Mouse (Mus musculus): ENCODE results near the gene Atf7ip2.
"Not testable (repeated sequence)": the region's sequence is repeated elsewhere in the genome, so short reads cannot be mapped to it uniquely, and the experiment has no call there.

Gene Atf7ip2

DNA sequence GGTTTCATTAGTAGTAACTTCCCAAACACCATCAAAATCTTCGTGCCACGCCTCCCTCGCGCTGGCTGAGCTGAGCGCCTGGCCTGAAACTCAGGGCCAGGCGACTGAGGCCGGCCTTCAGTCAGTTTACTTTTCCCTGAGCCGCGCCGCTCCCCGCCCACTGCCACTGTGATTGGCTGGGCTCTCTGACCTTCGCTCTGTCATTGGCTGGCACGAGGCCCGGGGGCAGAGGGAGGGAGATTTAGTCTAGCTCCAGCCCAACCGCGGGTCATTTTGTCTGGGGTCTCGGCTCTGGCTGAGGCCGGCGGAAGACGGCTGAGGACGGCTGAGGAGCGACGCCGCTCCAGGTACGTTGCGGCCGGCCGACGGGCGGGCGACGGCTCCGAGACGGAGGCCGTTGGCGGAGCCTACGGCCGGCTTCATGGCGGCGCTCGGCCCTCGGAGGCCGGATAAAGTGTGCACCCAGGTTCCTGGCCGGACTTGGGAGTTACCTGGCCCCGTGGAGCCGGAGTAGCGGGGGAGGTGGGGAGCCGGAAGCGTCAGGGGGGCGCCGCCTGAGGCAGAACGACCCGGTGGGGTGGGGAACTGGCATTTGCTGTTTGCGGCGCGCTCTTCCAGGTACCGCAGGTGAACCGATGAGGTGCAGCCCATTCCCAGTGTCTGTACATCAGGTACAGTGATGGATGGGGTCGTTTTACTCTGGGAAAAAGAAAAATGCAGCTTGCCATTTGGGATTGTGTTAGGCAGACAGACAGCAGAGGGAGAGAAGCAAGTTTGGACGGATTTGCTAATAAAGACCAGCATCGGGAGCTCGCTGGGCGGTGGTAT is at the start of gene Atf7ip2:
Gene Atf7ip2 (plus strand): TSS at position 34 of the 828 bp plus-strand sequence.
- DNase-seq (ENCODE audit: low spot score), result peak; percentile 94

DNA sequence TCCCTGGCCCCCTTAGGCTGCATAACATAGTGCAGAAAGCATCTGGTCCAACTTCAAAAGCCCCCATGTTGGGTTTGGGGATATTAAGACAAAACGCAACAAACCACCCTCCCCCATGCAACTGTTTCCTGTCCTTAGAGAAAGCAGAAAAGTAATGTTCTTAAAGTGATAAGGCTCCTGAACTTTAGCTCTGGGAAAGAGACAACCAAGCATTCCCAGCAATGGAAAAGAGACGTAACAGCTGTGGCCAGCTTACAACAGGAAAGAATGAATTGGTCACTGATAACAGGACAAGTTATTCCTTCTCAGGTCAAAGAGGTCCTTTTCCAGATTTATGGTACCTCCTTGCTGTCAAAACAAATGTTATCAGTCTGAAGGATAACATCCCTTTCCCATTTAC is 49.3 kb upstream of the Atf7ip2 start:
- DNase-seq (ENCODE audit: low spot score), result no peak

DNA sequence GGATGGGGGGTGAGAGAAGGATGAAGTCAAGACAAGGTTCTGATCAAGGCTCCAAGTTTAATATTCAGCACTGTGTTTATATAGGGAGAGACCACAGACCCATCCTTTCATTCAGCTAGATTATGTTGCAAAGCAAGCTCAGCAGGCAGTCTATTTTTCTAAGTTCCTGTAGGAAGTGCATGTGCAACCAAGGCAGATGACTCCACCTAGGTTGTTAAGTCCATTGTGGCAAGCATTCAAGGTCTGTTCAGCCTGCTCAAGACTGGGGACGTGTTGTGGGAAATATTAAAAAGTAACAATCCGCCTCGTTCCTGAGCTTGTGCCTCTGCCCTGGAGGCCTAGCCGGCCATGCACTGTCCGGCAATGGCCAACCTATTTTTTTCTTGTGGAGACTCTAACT is 45.1 kb upstream of the Atf7ip2 start:
- no peak for DNase-seq (ENCODE audit: low spot score)

DNA sequence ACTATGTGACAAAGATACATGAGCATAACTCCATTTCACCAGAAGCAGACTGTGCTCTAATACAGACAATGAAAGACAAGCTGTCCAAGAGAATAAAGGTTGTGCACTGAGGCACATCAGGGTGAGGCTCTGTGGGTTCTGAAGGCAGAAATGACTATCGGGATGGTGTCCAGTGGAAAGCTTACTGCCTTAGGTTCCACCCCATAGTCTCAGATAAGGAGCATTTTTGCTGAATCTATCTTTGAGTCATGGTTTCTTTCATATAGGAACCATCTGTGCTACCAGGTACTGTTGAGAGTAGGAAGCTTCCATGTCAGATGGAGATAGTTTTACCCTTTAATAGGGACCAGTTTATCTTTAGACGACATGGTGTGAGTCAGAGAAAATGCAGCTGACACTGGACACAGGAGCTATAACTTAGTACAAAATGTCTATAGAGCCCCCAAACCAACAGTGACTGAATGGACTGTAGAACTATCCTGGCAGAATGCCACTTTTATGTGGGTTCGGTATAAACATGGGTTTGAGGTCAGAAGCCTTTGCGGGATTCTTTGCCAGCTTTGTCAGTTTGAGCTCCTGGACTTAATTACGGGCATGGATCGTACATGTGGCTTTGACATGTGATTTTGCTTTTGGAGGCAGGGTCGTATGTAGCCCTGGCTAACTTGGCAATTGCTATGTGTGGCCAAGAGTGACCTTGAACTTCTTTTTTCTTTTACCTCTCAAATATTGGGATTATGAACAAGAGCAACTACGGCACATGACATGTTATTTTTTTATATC is 23.2 kb upstream of the Atf7ip2 start:
- DNase-seq (ENCODE audit: low spot score), result no peak

DNA sequence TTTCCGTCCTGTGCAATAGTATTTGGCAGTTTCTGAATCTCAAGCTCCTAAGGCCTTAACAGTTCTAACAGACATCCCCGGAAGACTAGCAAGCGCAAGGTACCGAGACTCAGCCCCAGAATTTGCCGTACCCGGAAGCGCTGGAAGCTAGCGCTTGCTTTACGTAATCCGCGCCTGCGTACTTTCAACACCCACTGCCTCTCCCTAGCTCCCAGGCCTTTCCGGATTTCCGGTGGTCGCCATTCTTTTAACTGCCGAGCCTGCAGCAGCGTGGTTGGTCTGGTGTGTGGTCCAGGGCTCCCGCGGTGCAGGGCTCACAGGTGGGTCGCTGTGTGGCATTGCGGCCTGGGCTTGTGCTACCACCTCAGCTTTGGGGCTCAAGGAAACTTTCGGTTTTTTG is 22.5 kb upstream of the Atf7ip2 start, which contains the start of gene Rpl39l:
Gene Rpl39l (plus strand): TSS at position 222 of the 400 bp plus-strand sequence.
- no peak for DNase-seq (ENCODE audit: low spot score)

DNA sequence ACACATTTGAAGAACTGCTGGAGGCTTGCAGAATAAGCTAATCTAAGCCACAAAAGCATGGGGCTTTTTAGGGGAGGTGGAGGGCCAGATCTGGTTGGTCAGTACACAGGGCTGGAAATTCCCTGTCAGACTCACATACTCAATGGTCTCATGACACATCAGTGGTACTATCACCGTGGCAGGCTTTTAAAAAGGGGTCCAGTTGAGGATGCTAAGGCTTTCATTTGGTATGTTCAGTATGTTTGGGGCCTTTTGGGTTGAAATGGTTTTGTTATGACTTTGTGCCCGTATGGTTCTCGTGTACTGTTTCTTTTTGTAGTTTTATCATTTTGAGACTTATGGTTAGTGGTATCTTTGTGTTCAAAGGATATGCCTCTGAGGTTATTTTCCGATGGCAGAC is 21.2 kb upstream of the Atf7ip2 start:
- DNase-seq (ENCODE audit: low spot score), result no peak

DNA sequence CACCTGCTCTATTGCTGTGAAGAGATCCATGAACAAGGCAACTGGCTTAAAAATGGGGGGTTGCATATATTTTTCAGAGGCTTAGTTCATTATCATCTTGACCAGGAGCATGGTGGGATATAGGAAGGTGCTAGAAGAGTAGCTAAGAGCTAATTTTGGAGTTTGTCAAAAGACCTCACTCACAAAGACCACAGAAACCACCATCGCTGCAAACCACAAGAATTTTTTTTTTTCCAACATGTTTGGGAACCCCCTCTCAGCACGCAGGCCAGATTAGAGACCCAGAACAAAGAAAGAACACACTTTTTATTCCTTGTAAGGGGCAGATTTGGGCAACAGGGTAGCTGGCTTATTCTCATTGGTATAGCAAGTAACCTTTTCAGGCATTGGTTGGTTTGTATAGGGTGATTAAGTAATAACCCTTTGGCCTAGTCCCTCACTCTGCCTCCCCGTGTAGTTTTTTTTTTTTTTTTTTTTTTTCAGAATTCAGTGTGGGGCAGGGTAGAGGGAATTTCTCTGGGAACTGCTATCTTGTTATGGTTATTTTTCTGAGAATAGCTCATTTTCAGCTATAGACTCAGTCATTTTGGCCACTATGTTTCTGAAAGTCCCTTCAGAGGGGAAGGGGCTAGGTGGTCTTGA is 20.2 kb upstream of the Atf7ip2 start:
- DNase-seq (ENCODE audit: low spot score), result no peak

DNA sequence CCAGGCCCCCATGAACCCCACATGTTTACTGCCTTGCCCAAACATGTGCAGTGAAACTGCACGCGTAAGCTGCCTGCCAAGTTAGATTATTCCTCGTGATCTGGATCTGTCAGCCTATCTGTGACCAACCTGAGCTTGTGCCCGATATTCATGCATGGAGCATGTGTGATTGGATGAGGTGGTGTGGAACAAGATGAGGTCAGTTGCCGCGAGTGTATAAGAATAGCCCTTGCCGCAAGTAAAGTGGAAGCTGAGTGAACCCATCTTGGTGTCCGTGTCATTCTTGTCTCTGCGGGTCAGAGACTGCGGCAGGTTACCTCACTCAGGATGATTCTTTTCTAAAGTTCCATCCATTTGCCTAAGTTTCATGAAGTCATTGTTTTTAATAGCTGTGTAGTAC is 5.1 kb upstream of the Atf7ip2 start:
- not testable (repeated sequence) for DNase-seq (ENCODE audit: low spot score)

DNA sequence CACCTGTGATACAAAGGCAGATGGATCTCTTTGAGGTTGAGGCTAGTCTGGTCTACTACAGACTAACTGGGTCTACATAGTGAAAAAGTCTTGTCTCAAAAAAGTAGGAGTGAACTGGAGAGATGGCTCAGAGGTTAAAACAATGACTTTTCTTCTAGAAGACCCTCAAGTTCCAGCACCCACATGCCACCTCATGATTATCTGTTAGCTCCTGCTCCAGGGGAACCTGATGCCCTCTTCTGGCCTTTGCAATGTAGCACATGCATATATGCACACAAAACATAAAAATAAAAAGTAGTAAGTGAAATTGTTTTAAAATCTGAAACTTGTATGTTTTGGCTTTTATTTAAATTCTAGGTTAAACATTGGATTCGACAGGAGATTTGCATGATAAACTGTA is 16.3 kb downstream of the Atf7ip2 start:
- DNase-seq (ENCODE audit: low spot score), result no peak

DNA sequence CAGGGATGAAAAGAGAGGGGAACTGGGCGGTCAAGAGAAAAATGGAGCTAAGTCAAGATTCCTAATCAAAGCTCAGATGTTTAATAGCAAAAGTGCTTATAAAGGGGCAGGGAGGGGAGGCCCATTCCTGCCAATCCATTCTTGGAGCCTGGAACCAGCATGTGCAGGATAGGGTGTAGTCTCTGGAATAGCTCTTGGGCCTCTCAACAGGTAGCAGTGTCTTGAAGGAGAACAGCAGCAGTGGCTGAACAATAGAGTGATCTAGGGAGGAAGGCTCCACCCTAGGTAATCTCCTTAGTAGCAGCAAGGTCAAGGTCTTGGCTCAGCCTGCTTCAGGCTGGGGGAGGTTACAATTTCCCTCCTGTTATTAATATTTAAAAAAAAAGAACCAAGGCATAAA is 23.9 kb downstream of the Atf7ip2 start:
- DNase-seq (ENCODE audit: low spot score), result not testable (repeated sequence)

DNA sequence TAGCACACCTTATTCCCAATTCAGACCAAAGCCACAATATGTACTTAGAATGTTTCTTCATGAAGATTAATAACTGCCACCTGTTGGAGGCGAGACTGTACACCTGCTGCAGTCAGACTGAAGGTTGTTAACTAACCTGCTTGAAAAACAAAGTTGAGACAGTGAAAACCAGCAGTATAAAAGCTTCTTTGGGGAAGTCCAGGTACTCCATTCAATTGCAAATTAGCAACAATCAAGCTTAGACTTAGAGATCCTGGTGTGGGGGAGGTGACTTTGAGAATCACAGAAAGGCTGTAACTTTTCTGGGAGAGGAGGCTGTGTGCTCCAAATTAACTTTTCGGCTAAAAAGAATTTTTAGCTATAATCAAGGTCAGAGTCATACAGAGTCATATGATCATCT is 24.5 kb downstream of the Atf7ip2 start:
- DNase-seq (ENCODE audit: low spot score), result not testable (repeated sequence)

DNA sequence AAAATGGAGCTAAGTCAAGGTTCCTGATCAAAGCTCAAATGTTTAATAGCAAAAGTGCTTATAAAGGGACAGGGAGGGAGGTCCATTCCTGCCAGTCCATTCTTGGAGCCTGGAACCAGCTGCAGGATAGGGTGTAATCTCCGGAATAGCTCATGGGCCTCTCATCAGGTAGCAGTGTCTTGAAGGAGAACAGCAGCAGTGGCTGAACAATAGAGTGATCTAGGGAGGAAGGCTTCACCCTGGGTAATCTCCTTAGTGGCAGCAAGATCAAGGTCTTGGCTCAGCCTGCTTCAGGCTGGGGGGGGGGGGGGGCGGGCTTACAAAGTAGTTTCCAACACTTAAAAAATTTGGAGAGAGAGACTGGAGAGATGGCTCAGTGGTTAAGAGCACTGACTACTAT is 34.8 kb downstream of the Atf7ip2 start:
- no peak for DNase-seq (ENCODE audit: low spot score)

DNA sequence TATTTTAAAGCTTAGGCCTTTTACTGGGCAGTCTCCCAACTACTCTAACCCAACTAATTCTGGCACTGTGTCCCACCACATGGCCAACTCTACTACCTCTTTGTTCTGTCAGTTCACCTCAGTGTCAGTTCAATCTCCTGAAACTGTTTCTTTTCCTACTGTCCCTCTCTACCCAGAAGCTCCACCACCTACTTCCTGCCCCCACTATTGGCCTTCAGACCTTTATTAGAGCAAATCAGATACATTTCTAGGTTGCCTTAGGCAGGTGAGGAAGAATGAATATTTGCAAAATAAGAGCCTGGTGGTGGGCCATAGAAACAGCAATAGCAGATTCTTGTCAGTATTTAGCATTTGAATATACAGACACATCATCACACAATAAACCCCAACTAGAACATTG is 44.1 kb downstream of the Atf7ip2 start:
- DNase-seq (ENCODE audit: low spot score), result no peak

DNA sequence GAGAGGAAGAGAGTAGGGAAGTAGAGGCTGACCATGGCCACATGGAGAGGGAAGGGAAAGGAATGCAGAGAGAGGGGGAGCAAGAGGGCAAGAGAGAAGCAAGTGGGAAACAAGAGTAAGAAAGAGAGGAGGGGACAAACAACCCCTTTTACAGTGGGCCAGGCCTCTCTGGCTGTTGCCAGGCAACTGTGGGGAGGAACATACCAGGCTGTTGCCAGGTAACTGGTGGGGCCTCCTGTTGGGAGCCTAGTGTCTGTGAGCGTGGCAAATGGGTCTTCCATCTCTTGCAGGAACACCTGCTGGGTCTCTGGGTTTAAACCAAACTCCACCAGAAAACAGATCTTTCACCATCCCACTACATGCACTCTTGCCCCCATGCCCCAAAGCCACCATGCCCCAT is 61.5 kb downstream of the Atf7ip2 start:
- DNase-seq (ENCODE audit: low spot score), result no peak

DNA sequence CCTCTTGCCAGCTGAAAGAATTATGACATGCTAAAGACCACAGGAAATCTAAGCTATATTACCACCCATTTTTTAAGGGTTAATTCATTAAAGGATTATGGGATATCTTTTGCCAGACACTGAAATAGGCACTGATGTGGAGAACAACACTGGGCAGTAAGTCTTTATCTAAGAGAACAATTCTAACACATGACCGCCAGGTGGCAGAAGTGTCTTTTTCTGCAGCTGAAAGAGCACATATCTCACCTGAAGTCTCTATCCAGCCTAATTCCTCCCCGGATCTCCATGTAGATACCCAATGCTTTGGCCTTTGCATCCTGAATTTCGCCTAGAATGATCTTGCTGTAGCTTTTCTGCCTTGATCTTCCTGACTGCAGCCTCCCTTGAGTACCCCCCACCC is 79.7 kb downstream of the Atf7ip2 start:
- DNase-seq (ENCODE audit: low spot score), result peak; percentile 12

DNA sequence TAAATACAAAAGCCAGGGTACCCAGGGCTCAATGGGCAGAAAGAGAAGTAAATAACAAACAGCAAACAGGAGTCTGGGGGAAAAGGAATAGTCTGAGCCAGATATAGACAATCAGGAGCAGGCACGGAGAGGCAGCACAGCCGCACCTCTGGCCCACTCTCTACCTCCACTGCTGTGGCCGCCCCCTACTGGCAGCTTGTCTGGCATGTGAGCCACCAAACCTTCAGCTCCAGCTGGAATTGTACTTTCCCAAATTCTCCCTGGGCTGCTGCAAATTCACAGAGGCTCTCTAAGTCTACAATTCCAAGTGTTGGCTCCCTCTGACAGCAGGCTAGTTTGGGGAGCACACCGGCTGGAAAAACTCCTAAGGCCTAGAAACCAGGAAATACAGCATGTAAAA is 82.0 kb downstream of the Atf7ip2 start:
- no peak for DNase-seq (ENCODE audit: low spot score)

DNA sequence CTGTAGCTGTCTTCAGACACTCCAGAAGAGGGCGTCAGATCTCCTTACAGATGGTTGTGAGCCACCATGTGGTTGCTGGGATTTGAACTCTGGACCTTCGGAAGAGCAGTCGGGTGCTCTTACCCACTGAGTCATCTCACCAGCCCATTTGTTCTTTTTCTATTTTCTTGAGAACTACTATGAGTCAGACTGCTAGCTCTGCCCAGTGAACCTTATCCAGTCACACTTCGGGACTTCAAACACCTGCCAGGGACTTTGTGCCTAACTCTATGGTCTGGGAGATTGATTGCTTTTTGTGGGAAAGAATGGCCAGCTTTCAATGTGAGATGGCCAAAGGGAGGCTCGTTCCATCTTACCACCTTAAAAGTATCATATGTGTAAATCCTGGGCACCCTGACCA is 84.3 kb downstream of the Atf7ip2 start:
- not testable (repeated sequence) for DNase-seq (ENCODE audit: low spot score)

DNA sequence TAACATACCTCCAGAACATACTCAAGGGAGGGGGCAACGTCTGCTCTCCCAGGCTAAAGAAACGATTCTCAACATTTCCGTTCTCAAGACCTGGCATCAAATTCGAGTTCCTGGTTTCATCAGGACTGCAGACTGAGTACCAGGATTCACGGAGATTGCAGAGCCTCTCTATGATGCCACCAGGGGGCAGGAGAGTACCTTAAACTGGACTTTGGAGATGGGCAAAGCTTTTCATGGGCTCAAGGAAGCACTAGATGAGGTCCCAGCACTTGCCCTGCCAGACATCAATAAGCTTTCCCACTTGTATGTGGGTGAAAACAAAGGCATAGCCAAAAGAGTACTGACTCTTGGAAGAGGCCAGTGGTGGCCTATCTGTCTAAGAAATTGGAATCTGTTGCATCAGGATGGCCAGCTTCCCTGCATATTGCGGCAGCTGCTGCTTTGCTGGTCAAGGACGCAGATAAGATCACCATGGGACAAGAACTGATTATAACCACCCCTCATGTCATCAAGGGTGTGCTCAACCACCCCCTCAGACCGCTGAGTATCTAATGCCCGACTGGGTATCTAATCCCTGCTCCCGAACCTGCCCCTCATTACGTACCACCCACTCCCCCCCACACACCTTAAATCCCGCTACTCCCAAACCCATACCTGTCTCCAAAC is 87.9 kb downstream of the Atf7ip2 start:
- DNase-seq (ENCODE audit: low spot score), result peak; percentile 64

DNA sequence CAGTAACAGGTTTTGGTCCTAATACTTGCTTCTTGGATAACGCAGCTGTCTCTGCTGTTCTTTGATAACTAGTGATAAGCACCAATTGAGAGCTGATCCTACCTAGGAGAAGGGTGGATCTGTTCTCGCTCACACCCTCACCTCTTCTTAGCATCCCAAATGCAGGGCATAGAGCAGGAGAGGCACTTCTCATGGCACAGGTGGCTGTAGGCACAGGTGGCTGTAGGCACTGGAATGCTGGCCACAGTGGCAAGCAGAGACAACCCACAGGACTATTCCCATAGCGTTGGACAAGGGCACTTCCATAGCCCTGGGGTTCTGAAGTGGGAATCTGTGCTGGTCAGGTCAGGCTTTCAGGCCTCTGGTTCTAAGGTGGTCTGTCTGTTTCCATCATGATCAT is 89.4 kb downstream of the Atf7ip2 start:
- no peak for DNase-seq (ENCODE audit: low spot score)

DNA sequence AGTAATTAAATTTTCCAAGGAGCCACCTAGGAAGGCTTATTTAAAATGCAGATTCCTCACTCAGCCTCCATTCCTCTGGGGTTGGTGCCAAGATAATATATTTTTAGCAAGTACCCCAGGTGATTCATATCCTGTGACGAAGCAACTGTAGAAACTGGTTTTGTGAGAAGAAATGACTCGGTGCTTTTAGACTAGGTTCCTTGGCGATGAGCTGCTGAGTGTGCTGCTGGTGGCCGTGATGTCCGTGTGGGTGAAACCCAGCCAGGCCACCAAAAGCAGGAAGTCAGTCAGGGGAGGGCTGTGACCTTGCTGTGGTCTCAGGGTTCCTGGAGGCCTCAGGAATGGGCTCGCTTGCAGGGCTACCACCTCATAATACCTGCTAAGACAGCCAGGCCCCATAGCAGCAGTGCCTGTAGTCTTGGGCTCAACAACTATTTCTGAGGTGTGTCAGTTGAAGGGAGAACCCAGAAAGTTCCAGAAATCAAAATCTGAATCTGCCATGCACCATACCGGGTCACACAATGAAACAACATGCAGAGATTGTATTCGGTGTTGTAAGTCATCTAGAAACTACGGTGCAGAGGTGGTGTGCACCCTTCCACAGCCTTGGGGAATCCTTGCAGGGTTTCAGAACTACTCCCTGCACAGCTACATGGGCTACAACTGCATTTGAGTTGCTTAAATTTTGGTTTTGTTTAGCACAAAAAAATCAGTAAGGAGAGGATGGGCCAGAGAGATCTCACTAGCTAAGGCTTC is 94.2 kb downstream of the Atf7ip2 start:
- no peak for DNase-seq (ENCODE audit: low spot score)

DNA sequence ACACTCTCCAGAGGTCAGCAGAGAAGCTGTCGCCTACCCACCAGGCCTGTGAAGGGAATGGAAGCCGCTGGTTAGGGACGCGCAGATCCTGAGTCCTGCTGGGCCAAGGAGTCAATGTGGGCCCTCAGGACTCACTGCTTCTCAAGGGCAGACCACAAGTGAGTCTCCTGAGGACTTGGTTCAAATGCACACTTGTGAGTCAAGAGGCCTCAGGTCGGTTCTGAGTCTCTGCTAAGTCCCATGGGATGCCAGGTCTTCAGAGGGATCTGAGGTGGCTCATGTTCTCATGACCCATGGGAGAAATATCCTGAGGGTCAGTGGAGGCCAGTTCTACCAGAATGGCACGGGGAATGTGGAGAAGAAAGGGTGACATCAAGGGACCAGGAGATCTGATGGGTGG is 95.6 kb downstream of the Atf7ip2 start:
- no peak for DNase-seq (ENCODE audit: low spot score)
